Mouse (Mus musculus) frontal cortex, postnatal 14 days (tissue): Measurements from ENCODE around the gene Smo.
"Not testable (repeated sequence)": the region's sequence is repeated elsewhere in the genome, so short reads cannot be mapped to it uniquely, and the experiment has no call there.

ENCODE experiments used
- DNase-seq, 2 experiments: peaks; one replicate each; pipeline ENCODE4 v3.0.0; 2022; ENCODE audit warnings: low spot score in 2 of 2

Gene Smo

GRCm38 (mm10) chr6:29726576-29727200, 8.6 kb upstream of the Smo start:
- no peak for DNase-seq

- DNase-seq = no peak
These were observed 7.3 kb upstream of the Smo start for GRCm38 (mm10) chr6:29728035-29728434.

GRCm38 (mm10) chr6:29729491-29729890, 5.8 kb upstream of the Smo start:
- DNase-seq = no peak

- no peak for DNase-seq
These were observed 567 bp downstream of the Smo start for GRCm38 (mm10) chr6:29735689-29736451.

- no peak for DNase-seq
These were observed 1.5 kb downstream of the Smo start for GRCm38 (mm10) chr6:29736610-29737458.

- DNase-seq = no peak
These were observed 16.3 kb downstream of the Smo start for GRCm38 (mm10) chr6:29751466-29752152.

- no peak for DNase-seq
These were observed 18.0 kb downstream of the Smo start for GRCm38 (mm10) chr6:29753336-29753735.

GRCm38 (mm10) chr6:29756001-29756400, 20.7 kb downstream of the Smo start:
- no peak for DNase-seq

- no peak for DNase-seq
These were observed 21.2 kb downstream of the Smo start for GRCm38 (mm10) chr6:29756476-29756875.

GRCm38 (mm10) chr6:29758417-29758816, 23.1 kb downstream of the Smo start:
- peak; percentile 51 to 66 for DNase-seq

GRCm38 (mm10) chr6:29759012-29759679, 23.8 kb downstream of the Smo start:
- DNase-seq = no peak

- not testable (repeated sequence) for DNase-seq
These were observed 25.1 kb downstream of the Smo start for GRCm38 (mm10) chr6:29760397-29760796.

- no peak for DNase-seq
These were observed 26.0 kb downstream of the Smo start for GRCm38 (mm10) chr6:29761282-29761681.

GRCm38 (mm10) chr6:29762524-29762923, 27.2 kb downstream of the Smo start:
- no peak for DNase-seq

GRCm38 (mm10) chr6:29766874-29767273, 31.6 kb downstream of the Smo start:
- no peak for DNase-seq

GRCm38 (mm10) chr6:29767813-29768660, 32.7 kb downstream of the Smo start, which contains the start of gene Ahcyl2:
Gene Ahcyl2 (plus strand): TSS chr6:29768011.
- peak; percentile 91 to 92 for DNase-seq

GRCm38 (mm10) chr6:29768791-29769441, 33.6 kb downstream of the Smo start:
- peak in 1 of 2 experiments; percentile 32 for DNase-seq

GRCm38 (mm10) chr6:29770672-29771321, 35.5 kb downstream of the Smo start:
- DNase-seq = no peak

GRCm38 (mm10) chr6:29772236-29772635, 36.9 kb downstream of the Smo start:
- DNase-seq = no peak
